In genomic region chr6:68302133-68302532, GRCm38 (mm10) we compare ENCODE assay signal across 28 mouse cellular contexts.
DNase-seq lines count a peak whose midpoint lies in the region; ATAC-seq and TF ChIP-seq lines count a peak whose summit lies in the region.
"Had no signal": no experiment of that assay in that cellular context is flagged by ENCODE, and none has a peak within 500 bp of the region (broad histone marks: within the 10 kb centered on the region; RNA-seq: fewer than 3 reads in every experiment).

No protein-coding gene starts in this region.

- no peaks in the 10 kb centered on the region for H3K36me3 ChIP-seq in spleen, adult 2 months (ENCODE audit: control insufficient read depth, insufficient read depth, low read length)
- no peaks in the 10 kb centered on the region for H3K36me3 ChIP-seq in intestine, embryonic 16.5 days (ENCODE audit: control insufficient read depth, insufficient read depth, low read length)
- H3K36me3 ChIP-seq: embryonic facial prominence, embryonic 10.5 days; embryonic facial prominence, embryonic 13.5 days; forebrain, embryonic 12.5 days; forebrain, embryonic 15.5 days; heart, embryonic 12.5 days; heart, embryonic 15.5 days; hindbrain, embryonic 10.5 days; hindbrain, embryonic 13.5 days had no signal

- no peak for TF ChIP-seq POLR2A in spleen, adult 2 months (IDR thresholded peaks at IDR 0.05; ENCODE audit: low read depth, low read length)

- no peaks in the 10 kb centered on the region for H3K4me1 ChIP-seq in spleen, adult 2 months (ENCODE audit: control insufficient read depth, insufficient read depth, insufficient read length)
- H3K4me1 ChIP-seq in intestine, embryonic 16.5 days (ENCODE audit: control insufficient read depth, insufficient read depth, low read length): no peaks in the 10 kb centered on the region
- H3K4me1 ChIP-seq: embryonic facial prominence, embryonic 10.5 days; embryonic facial prominence, embryonic 13.5 days; forebrain, embryonic 12.5 days; forebrain, embryonic 15.5 days; heart, embryonic 12.5 days; heart, embryonic 15.5 days; hindbrain, embryonic 10.5 days; hindbrain, embryonic 13.5 days had no signal

- no peak overlapping the region for H3K4me3 ChIP-seq in spleen, adult 2 months (ENCODE audit: extremely low read depth, insufficient read depth, insufficient read length)
- no peak overlapping the region for H3K4me3 ChIP-seq in intestine, embryonic 16.5 days (ENCODE audit: low read length)
- H3K4me3 ChIP-seq: embryonic facial prominence, embryonic 10.5 days; embryonic facial prominence, embryonic 13.5 days; erythroblast, embryonic 14.5 days; forebrain, embryonic 12.5 days; forebrain, embryonic 15.5 days; heart, embryonic 12.5 days; heart, embryonic 15.5 days; hindbrain, embryonic 10.5 days; hindbrain, embryonic 13.5 days had no signal

- H3K27me3 ChIP-seq in spleen, adult 2 months (ENCODE audit: control insufficient read depth, insufficient read depth, low read length): no peaks in the 10 kb centered on the region
- no peaks in the 10 kb centered on the region for H3K27me3 ChIP-seq in intestine, embryonic 16.5 days (replicated peaks; ENCODE audit: control insufficient read depth, insufficient read depth, low read length)
- H3K27me3 ChIP-seq: embryonic facial prominence, embryonic 13.5 days; forebrain, embryonic 12.5 days; forebrain, embryonic 15.5 days; heart, embryonic 12.5 days; heart, embryonic 15.5 days; hindbrain, embryonic 13.5 days had no signal

- no peak overlapping the region for H3K4me2 ChIP-seq in intestine, embryonic 16.5 days (ENCODE audit: low read depth, low read length)
- H3K4me2 ChIP-seq: embryonic facial prominence, embryonic 13.5 days; forebrain, embryonic 12.5 days; forebrain, embryonic 15.5 days; heart, embryonic 12.5 days; heart, embryonic 15.5 days; hindbrain, embryonic 13.5 days had no signal

- H3K9me3 ChIP-seq in intestine, embryonic 16.5 days (ENCODE audit: control insufficient read depth, low read length): no peaks in the 10 kb centered on the region
- H3K9me3 ChIP-seq: embryonic facial prominence, embryonic 10.5 days; embryonic facial prominence, embryonic 13.5 days; forebrain, embryonic 12.5 days; forebrain, embryonic 15.5 days; heart, embryonic 12.5 days; heart, embryonic 15.5 days; hindbrain, embryonic 10.5 days; hindbrain, embryonic 13.5 days had no signal

- H3K9ac ChIP-seq in intestine, embryonic 16.5 days (ENCODE audit: low read depth, low read length): no peak overlapping the region
- H3K9ac ChIP-seq: embryonic facial prominence, embryonic 13.5 days; forebrain, embryonic 12.5 days; forebrain, embryonic 15.5 days; heart, embryonic 12.5 days; heart, embryonic 15.5 days; hindbrain, embryonic 13.5 days had no signal

- WGBS in spleen, adult 2 months: 45% methylated on average over 1 of the region's 1 CpGs
- 80% methylated on average over 1 of the region's 1 CpGs for WGBS in intestine, embryonic 16.5 days

- TF ChIP-seq CTCF in spleen, adult 2 months (IDR thresholded peaks at IDR 0.05; ENCODE audit: extremely low read depth, insufficient read depth, insufficient read length, insufficient replicate concordance): no peak

- no peak overlapping the region for H3K27ac ChIP-seq in spleen, adult 2 months (ENCODE audit: insufficient read depth, low read length)
- no peak overlapping the region for H3K27ac ChIP-seq in intestine, embryonic 16.5 days (ENCODE audit: low read length)
- H3K27ac ChIP-seq: embryonic facial prominence, embryonic 10.5 days; embryonic facial prominence, embryonic 13.5 days; forebrain, embryonic 12.5 days; forebrain, embryonic 15.5 days; heart, embryonic 15.5 days; hindbrain, embryonic 10.5 days; hindbrain, embryonic 13.5 days had no signal

- ATAC-seq in intestine, embryonic 16.5 days: no peak
- ATAC-seq: activated CD4-positive, CD25-positive, alpha-beta regulatory T cell, adult 4 months; forebrain, embryonic 15.5 days; hindbrain, embryonic 16.5 days had no signal

- DNase-seq in kidney, adult 9 months: peak; percentile 11
- DNase-seq in kidney, adult 8-10 months: no peak
- peak; percentile 30 to 44 for DNase-seq in spleen, adult 2 months (ENCODE audit: low read depth in 1 of 2, low spot score in 2 of 2)
- DNase-seq in spleen, adult 12 weeks (ENCODE audit: low spot score): no peak
- peak; percentile 83 to 89 for DNase-seq in spleen, postnatal 36 days (ENCODE audit: low spot score in 2 of 2)
- no peak for DNase-seq in retina, embryonic 14.5 days (ENCODE audit: low spot score)
- DNase-seq: adrenal gland, adult 8-10 months; adrenal gland, postnatal 25 days; cerebellum, adult 2 months; cerebellum, postnatal 10 days; cerebellum, postnatal 36 days; embryo, embryonic 11 days; gastrocnemius, postnatal 25 days; heart, adult 18-20 months; heart, postnatal 10 days; heart, postnatal 36 days had no signal

Comparison
In these comparisons a context has a peak if more than half of its experiments do, and no peak if none do; other contexts are left out.
1. DNase-seq: peak in kidney, adult 9 months (single experiment), spleen, adult 2 months (2 of 2) and spleen, postnatal 36 days (2 of 2); none in kidney, adult 8-10 months (0 of 2), spleen, adult 12 weeks (single experiment) and retina, embryonic 14.5 days (single experiment).